Mouse (Mus musculus) myocyte (in vitro differentiated cells): ENCODE data around the gene Ajm1. TPM values are rescaled to one million over a fixed set of nuclear protein-coding genes. Genes with fewer than 3 reads are reported as not detected.
A peak's percentile ranks its signal among the peaks of the same experiment; 100 is the strongest.

Experiments used
- H3K27me3 ChIP-seq: one replicate; pipeline ENCODE4 v1.6.1; 2011; ENCODE audit not compliant: control insufficient read depth, insufficient read depth, insufficient read length
- H3K36me3 ChIP-seq: one replicate; pipeline ENCODE4 v1.6.1; 2011; ENCODE audit not compliant: control insufficient read depth, insufficient read depth
- H3K4me2 ChIP-seq: one replicate; pipeline ENCODE4 v1.6.1; 2011; ENCODE audit warnings: low read depth, control low read depth
- H3K4me3 ChIP-seq: one replicate; pipeline ENCODE4 v1.5.1; 2011; ENCODE audit warnings: mild to moderate bottlenecking, control low read depth, moderate library complexity
- H3K79me2 ChIP-seq: one replicate; pipeline ENCODE4 v1.6.1; 2011; ENCODE audit not compliant: control insufficient read depth, insufficient read depth
- H3ac ChIP-seq: one replicate; pipeline ENCODE4 v1.6.1; 2011; ENCODE audit not compliant: control insufficient read depth, insufficient read length
- CEBPB ChIP-seq: IDR thresholded peaks from 2 replicates; pipeline ENCODE4 v1.6.1; 2011; ENCODE audit warnings: mild to moderate bottlenecking, moderate library complexity; ENCODE audit not compliant: poor library complexity, insufficient read depth, severe bottlenecking
- E2F4 ChIP-seq: IDR thresholded peaks from one replicate; pipeline ENCODE4 v1.6.1; 2011; ENCODE audit warnings: mild to moderate bottlenecking, control low read depth, moderate library complexity; ENCODE audit not compliant: insufficient read depth
- MAX ChIP-seq: IDR thresholded peaks from one replicate; pipeline ENCODE4 v1.6.1; 2011; ENCODE audit warnings: low read depth, mild to moderate bottlenecking, control low read depth
- MYOD1 ChIP-seq, 3 experiments: IDR thresholded peaks; one replicate each; pipeline ENCODE4 v1.6.1; 2011; ENCODE audit warnings: control low read depth in 2 of 3, low read depth in 2 of 3, mild to moderate bottlenecking in 2 of 3, moderate library complexity in 1 of 3; ENCODE audit not compliant: insufficient read length in 2 of 3, control insufficient read depth in 1 of 3
- MYOG ChIP-seq, 3 experiments: IDR thresholded peaks; one replicate each; pipeline ENCODE4 v1.6.1; 2011; ENCODE audit warnings: control low read depth in 2 of 3, low read depth in 2 of 3, mild to moderate bottlenecking in 2 of 3; ENCODE audit not compliant: insufficient read length in 2 of 3, control insufficient read depth in 1 of 3, insufficient read depth in 1 of 3
- POLR2A ChIP-seq: IDR thresholded peaks from one replicate; pipeline ENCODE4 v1.6.1; 2011; ENCODE audit warnings: low read depth, mild to moderate bottlenecking, control low read depth, moderate library complexity; ENCODE audit not compliant: insufficient read length
- POLR2AphosphoS2 ChIP-seq: IDR thresholded peaks from one replicate; pipeline ENCODE4 v1.6.1; 2011; ENCODE audit warnings: low read depth, control low read depth; ENCODE audit not compliant: insufficient read length
- REST ChIP-seq: IDR thresholded peaks from one replicate; pipeline ENCODE4 v1.6.1; 2011; ENCODE audit warnings: mild to moderate bottlenecking, control low read depth, moderate library complexity; ENCODE audit not compliant: insufficient read depth, insufficient read length
- SRF ChIP-seq: IDR thresholded peaks from one replicate; pipeline ENCODE4 v1.6.1; 2011; ENCODE audit warnings: low read depth; ENCODE audit not compliant: control insufficient read depth, insufficient read length
- TCF12 ChIP-seq: IDR thresholded peaks from one replicate; pipeline ENCODE4 v1.6.1; 2011; ENCODE audit warnings: mild to moderate bottlenecking, control low read depth; ENCODE audit not compliant: poor library complexity, insufficient read depth, severe bottlenecking
- TCF3 ChIP-seq: IDR thresholded peaks from one replicate; pipeline ENCODE4 v1.6.1; 2011; ENCODE audit warnings: low read depth, control low read depth; ENCODE audit not compliant: insufficient read length
- USF1 ChIP-seq: IDR thresholded peaks from one replicate; pipeline ENCODE4 v1.6.1; 2011; ENCODE audit warnings: low read depth, mild to moderate bottlenecking, control low read depth, moderate library complexity
- polyA plus RNA-seq: library from polyadenylated mRNA; unstranded; fragments of >200 nt; fragmentation: generic; extraction: Trizol; gene quantifications from one replicate; pipeline ENCODE4 v1.2.1, GENCODE M21; 2012; ENCODE audit warnings: missing spikeins

Gene Ajm1
- polyA plus RNA-seq, 1 experiment = 1.0 TPM

DNA sequence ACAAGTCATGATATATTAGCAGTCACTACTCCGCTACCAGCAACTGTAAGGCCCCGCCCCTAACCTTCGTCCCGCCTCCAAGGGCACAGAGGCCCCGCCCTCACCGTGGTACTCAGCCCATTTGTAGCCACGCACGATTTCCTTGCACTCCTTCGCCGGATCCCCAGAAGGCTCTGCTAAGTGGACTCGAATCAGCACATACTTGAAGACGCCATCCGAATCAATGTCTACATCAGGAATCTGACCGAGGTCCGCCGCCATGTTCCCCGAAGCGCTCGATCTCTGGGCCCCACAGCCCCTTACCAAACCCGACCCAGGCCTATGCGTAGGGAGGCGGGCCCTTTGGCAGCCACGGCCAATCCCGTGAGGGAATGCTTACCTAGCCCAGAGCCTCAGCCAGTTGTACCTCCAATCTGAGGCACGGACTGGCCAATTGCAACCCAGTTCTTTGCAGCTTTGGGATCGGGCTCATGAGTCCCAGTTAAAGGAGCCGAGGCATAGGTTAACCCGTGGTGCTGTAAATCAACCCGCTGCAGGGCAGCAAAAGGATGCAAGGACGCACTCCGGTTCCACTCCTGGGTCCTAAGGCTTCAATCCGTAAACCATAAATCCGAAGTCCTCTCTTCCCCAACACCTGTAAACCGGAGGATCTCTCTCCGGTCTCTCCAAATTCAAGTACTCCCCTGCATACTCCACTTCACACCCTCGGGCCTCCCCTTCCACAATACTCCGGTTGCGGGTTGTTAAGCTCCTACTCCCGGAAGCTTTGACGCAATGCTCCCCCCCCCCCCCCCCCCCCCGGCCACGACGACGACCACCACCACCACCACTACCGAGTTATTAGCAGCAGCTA lies 6.8 kb downstream of the Ajm1 start, which contains the start of the genes Mamdc4 and Phpt1:
TSS of gene Mamdc4 (minus strand) at position 267 of the 853 bp plus-strand sequence.
TSS of gene Phpt1 (minus strand) at position 646 of the 853 bp plus-strand sequence.
- no peaks in the 10 kb centered on the region for H3K36me3 ChIP-seq
- peak within 1 kb of the TSS; percentile 92 for H3K4me2 ChIP-seq
- H3K79me2 ChIP-seq = peaks cover 5% of the 10 kb centered on the region
- TF ChIP-seq POLR2A (peak; percentile 60), TCF3 (no peak), POLR2AphosphoS2 (peak; percentile 77)
- H3K4me3 ChIP-seq = peak within 1 kb of the TSS; percentile 68
- peak within 1 kb of the TSS; percentile 52 for H3ac ChIP-seq
- H3K27me3 ChIP-seq = no peaks in the 10 kb centered on the region

DNA sequence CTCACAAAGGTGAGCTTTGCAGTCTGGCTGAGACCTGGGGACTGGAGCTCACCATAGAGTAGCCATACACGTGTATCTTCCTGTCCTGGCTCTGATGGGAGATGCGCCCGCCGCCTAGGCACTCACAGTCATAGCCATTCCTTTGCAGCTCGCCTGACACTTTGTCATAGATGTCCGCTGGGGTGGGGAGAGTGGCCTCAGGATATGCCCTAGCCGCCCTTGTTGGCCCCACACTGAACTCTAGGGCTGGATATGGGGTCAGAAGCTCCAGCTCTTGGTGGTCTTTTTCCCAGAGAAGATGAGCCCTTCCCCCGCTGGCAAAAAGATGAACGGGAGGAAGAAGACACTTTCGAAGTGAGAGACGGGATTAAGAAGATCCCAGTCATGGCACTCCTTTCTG lies 7.4 kb downstream of the Ajm1 start:
- TF ChIP-seq POLR2AphosphoS2 (no peak), USF1 (no peak), CEBPB (no peak), MYOG (IDR thresholded peaks at IDR 0.05; ENCODE audit: control insufficient read depth in 1 of 3, insufficient read depth in 1 of 3, insufficient read length in 2 of 3, low read depth in 2 of 3) (no peak), POLR2A (no peak)

DNA sequence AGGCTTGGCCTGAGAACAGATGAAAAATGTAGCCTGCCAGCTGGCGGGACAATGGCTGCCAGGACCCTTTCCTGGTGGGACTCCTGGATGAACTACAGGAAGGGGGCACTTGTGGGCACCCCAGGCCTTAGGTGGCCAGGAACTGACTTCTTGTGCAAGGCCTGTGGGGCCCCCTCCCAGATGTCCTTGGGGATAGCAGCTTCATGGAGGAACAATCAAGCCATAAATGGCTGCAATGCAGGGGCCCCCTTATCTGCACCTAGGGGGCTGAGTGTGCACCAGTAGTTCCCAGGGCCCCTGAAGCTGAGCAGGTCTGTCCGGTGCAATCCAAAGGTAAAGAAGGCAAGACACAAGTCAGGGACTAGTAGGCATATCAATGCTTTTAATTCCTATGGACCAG lies 8.5 kb downstream of the Ajm1 start:
- Histone ChIP-seq H3K27me3 (no peaks in the 10 kb centered on the region), H3K4me2 (no peak overlapping the region), H3K36me3 (no peaks in the 10 kb centered on the region), H3K4me3 (peak overlapping the region; percentile 68), H3ac (no peak overlapping the region), H3K79me2 (peaks cover 5% of the 10 kb centered on the region)
- TF ChIP-seq CEBPB (no peak), POLR2AphosphoS2 (no peak), USF1 (no peak), MYOG (IDR thresholded peaks at IDR 0.05; ENCODE audit: control insufficient read depth in 1 of 3, insufficient read depth in 1 of 3, insufficient read length in 2 of 3, low read depth in 2 of 3) (no peak), E2F4 (no peak), MYOD1 (IDR thresholded peaks at IDR 0.05; ENCODE audit: control insufficient read depth in 1 of 3, insufficient read length in 2 of 3, low read depth in 2 of 3) (no peak), TCF3 (no peak), SRF (no peak)

More for the DNA sequence above, 7.4 kb downstream of the Ajm1 start:
- Histone ChIP-seq H3ac (peak overlapping the region; percentile 52), H3K36me3 (no peaks in the 10 kb centered on the region), H3K27me3 (no peaks in the 10 kb centered on the region), H3K79me2 (peaks cover 5% of the 10 kb centered on the region), H3K4me3 (peak overlapping the region; percentile 68), H3K4me2 (peak overlapping the region; percentile 92)

DNA sequence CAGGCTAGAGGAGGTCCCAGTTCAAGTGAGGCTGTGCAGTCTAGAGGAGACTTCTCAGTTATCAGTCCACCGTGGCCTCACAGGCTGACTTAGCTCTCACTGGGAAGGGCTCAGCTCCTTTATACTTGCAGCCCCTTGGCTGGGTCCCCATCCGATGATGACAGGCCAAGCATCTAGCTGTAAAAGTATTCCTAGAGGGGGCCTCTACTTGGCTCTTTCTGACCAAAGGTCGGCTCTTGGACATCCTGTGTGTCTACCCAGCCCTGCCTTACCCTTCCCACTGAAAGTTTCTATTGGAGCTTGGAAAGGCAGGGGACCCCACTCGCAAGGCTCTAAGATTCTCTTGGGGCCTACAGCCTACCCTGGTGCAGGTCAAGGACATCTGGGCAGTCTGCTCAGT lies 10.3 kb downstream of the Ajm1 start:
- no peak overlapping the region for H3K4me3 ChIP-seq
- no peak overlapping the region for H3K4me2 ChIP-seq
- H3K36me3 ChIP-seq = no peaks in the 10 kb centered on the region
- TF ChIP-seq TCF12 = no peak
- no peaks in the 10 kb centered on the region for H3K27me3 ChIP-seq
- peaks cover 5% of the 10 kb centered on the region for H3K79me2 ChIP-seq
- no peak overlapping the region for H3ac ChIP-seq

DNA sequence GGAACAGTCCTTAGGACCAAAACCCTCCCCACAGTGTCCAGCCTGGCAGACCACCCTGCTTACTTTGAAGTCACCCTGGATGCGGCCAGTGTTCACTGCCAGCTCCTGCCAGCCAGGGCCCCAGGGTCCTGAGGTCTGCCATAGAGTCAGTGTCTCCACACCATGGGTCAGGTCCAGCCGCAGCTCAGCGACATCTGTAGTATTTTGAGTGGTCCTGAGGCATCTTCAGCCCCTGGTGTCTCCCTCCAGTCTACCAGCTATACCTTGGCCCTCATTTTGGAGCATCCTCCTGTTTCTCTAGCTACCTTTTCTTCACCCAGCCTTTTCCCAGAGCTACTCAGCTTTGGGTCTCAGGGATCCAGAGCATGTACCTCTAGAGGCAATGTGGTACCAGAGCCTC lies 12.2 kb downstream of the Ajm1 start:
- Histone ChIP-seq H3K79me2 (peaks cover 5% of the 10 kb centered on the region), H3K27me3 (no peaks in the 10 kb centered on the region), H3K4me3 (no peak overlapping the region), H3ac (no peak overlapping the region), H3K36me3 (no peaks in the 10 kb centered on the region), H3K4me2 (no peak overlapping the region)
- TF ChIP-seq TCF3 (no peak), POLR2A (no peak), MYOG (IDR thresholded peaks at IDR 0.05; ENCODE audit: control insufficient read depth in 1 of 3, insufficient read depth in 1 of 3, insufficient read length in 2 of 3, low read depth in 2 of 3) (no peak), MYOD1 (IDR thresholded peaks at IDR 0.05; ENCODE audit: control insufficient read depth in 1 of 3, insufficient read length in 2 of 3, low read depth in 2 of 3) (no peak), USF1 (no peak), SRF (no peak), MAX (no peak), REST (no peak), CEBPB (no peak), POLR2AphosphoS2 (no peak), E2F4 (no peak), TCF12 (no peak)
